Mouse (Mus musculus): ENCODE results near the gene Tppp2. TPM values are rescaled to one million over a fixed set of nuclear protein-coding genes. Genes with fewer than 3 reads are reported as not detected.

Gene Tppp2
- polyA plus RNA-seq, 1 experiment: not detected

DNA sequence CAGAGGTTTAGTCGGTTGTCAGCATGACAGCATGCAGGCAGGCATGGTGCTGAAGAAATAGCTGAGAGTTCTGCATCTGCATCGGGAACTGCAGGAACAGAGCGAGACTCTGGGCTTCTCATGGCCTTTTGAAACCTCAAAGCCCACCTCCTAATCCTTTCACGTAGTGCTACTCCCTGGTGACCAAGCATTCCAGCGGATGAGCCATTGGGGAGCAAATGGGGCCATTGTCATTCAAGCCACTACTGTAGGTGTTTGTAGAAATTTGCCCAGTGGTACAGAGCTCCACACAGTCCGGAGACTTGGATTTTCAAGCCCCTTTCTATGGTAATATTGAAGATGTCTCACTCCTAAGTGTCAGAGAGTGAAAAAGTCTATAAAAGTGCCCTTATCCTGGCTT lies 32.2 kb upstream of the Tppp2 start:
- H3K36me3 ChIP-seq (ENCODE audit: control insufficient read depth, insufficient read depth, low read length): peaks cover 30% of the 10 kb centered on the region
- 88% methylated on average over 6 of the region's 6 CpGs for WGBS
- H3K27me3 ChIP-seq (ENCODE audit: control insufficient read depth, insufficient read depth, low read length): no peaks in the 10 kb centered on the region
- no peaks in the 10 kb centered on the region for H3K4me1 ChIP-seq (ENCODE audit: control insufficient read depth, insufficient read depth, insufficient read length)
- TF ChIP-seq POLR2A (IDR thresholded peaks at IDR 0.05; ENCODE audit: low read depth, low read length): no peak
- TF ChIP-seq CTCF (IDR thresholded peaks at IDR 0.05; ENCODE audit: extremely low read depth, insufficient read depth, insufficient read length, insufficient replicate concordance): no peak
- H3K27ac ChIP-seq (ENCODE audit: insufficient read depth, low read length): no peak overlapping the region
- no peak for DNase-seq (ENCODE audit: low read depth in 1 of 2, low spot score in 2 of 2)
- H3K4me3 ChIP-seq (ENCODE audit: extremely low read depth, insufficient read depth, insufficient read length): no peak overlapping the region

- 92% methylated on average over 6 of the region's 6 CpGs for WGBS
- no peak for DNase-seq (ENCODE audit: low read depth in 1 of 2, low spot score in 2 of 2)
Measured at GRCm38 (mm10) chr14:51889833-51890232, 28.4 kb upstream of the Tppp2 start.

DNA sequence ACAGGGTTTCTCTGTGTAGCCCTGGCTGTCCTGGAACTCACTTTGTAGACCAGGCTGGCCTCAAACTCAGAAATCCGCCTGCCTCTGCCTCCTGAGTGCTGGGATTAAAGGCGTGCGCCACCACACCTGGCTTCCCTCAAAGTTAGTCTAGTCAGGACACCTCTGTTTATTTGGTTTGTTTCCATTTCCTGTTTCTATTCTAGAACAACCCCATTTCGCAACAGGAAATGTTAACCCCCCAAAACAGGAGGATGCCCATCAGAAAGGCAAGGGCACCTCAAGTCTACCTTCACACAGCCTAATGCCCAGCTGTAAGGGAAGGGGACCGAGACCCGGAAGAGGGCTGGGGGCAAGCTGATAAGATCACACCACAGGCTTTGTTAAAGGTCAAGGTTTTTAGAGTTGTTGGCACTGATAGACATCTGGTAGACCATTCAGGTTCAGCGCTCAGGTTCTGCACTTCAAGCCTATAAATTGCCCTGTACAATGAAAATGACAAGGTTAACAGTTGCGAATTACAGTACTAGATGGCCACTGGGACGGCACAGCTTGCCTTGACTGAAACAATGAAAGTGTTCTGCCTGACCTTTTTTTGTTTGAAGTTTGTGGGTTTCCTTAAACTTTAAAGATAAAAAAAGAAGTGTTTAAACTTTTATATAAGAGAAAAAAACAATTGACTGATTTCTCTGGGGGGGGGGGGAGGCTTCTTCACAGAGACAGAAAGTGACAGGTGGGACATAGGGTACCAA lies 25.9 kb upstream of the Tppp2 start, which contains the start of gene Slc39a2:
Gene Slc39a2, plus strand, starts transcription at position 699 of the 749 bp plus-strand sequence.
- peaks cover 33% of the 10 kb centered on the region for H3K36me3 ChIP-seq (ENCODE audit: control insufficient read depth, insufficient read depth, low read length)
- TF ChIP-seq POLR2A (IDR thresholded peaks at IDR 0.05; ENCODE audit: low read depth, low read length): no peak
- TF ChIP-seq CTCF (IDR thresholded peaks at IDR 0.05; ENCODE audit: extremely low read depth, insufficient read depth, insufficient read length, insufficient replicate concordance): no peak
- H3K27ac ChIP-seq (ENCODE audit: insufficient read depth, low read length): no peak within 1 kb of the TSS
- WGBS: 85% methylated on average over 9 of the region's 9 CpGs
- H3K27me3 ChIP-seq (ENCODE audit: control insufficient read depth, insufficient read depth, low read length): no peaks in the 10 kb centered on the region
- no peak for DNase-seq (ENCODE audit: low read depth in 1 of 2, low spot score in 2 of 2)
- no peak within 1 kb of the TSS for H3K4me3 ChIP-seq (ENCODE audit: extremely low read depth, insufficient read depth, insufficient read length)
- H3K4me1 ChIP-seq (ENCODE audit: control insufficient read depth, insufficient read depth, insufficient read length): no peaks in the 10 kb centered on the region

More at GRCm38 (mm10) chr14:51889833-51890232, 28.4 kb upstream of the Tppp2 start:
- TF ChIP-seq POLR2A (IDR thresholded peaks at IDR 0.05; ENCODE audit: low read depth, low read length) (no peak), CTCF (IDR thresholded peaks at IDR 0.05; ENCODE audit: extremely low read depth, insufficient read depth, insufficient read length, insufficient replicate concordance) (no peak)
- Histone ChIP-seq H3K4me1 (ENCODE audit: control insufficient read depth, insufficient read depth, insufficient read length) (no peaks in the 10 kb centered on the region), H3K4me3 (ENCODE audit: extremely low read depth, insufficient read depth, insufficient read length) (no peak overlapping the region), H3K27me3 (ENCODE audit: control insufficient read depth, insufficient read depth, low read length) (no peaks in the 10 kb centered on the region), H3K36me3 (ENCODE audit: control insufficient read depth, insufficient read depth, low read length) (peaks cover 38% of the 10 kb centered on the region), H3K27ac (ENCODE audit: insufficient read depth, low read length) (no peak overlapping the region)

DNA sequence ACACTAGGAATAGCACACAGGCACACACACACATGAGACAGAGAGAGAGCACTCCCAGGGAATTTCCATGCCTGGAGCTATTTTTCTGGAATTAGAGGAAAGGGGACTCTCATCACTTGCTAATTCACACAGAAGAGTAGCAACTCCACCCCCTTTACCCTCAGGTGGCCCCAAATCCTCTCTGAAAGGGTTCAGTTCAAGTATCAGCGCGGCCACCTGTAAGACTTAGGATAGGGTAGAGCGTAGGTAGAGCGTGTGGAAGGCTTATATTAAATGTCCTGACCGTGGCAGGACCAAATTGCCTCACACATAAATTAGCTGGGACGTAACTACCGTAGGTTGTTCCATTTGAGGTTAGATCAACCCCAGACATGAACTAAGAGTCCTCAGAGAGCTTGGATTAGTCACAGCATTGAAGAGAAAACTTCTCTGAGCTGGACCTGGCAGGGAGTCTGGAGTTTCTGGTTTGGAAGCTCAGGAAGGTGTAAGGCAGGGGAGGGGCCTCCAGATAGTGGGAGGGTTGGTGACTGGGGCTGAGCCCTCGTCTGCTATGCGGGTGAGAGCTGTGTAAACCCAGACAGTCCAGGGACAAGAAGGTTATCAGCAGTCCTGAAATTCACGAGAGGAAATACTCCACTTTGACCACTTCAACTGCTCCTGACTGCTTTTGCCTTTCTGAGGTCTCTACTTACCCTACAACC lies 25.0 kb upstream of the Tppp2 start:
- Histone ChIP-seq H3K4me1 (ENCODE audit: control insufficient read depth, insufficient read depth, insufficient read length) (no peaks in the 10 kb centered on the region), H3K27ac (ENCODE audit: insufficient read depth, low read length) (no peak overlapping the region), H3K27me3 (ENCODE audit: control insufficient read depth, insufficient read depth, low read length) (no peaks in the 10 kb centered on the region), H3K36me3 (ENCODE audit: control insufficient read depth, insufficient read depth, low read length) (peaks cover 28% of the 10 kb centered on the region), H3K4me3 (ENCODE audit: extremely low read depth, insufficient read depth, insufficient read length) (no peak overlapping the region)
- WGBS: 82% methylated on average over 10 of the region's 10 CpGs
- no peak for TF ChIP-seq CTCF (IDR thresholded peaks at IDR 0.05; ENCODE audit: extremely low read depth, insufficient read depth, insufficient read length, insufficient replicate concordance)
- TF ChIP-seq POLR2A (IDR thresholded peaks at IDR 0.05; ENCODE audit: low read depth, low read length): no peak
- no peak for DNase-seq (ENCODE audit: low read depth in 1 of 2, low spot score in 2 of 2)

- no peaks in the 10 kb centered on the region for H3K4me1 ChIP-seq (ENCODE audit: control insufficient read depth, insufficient read depth, insufficient read length)
- DNase-seq (ENCODE audit: low read depth in 1 of 2, low spot score in 2 of 2): no peak
- H3K27ac ChIP-seq (ENCODE audit: insufficient read depth, low read length): no peak overlapping the region
- TF ChIP-seq POLR2A (IDR thresholded peaks at IDR 0.05; ENCODE audit: low read depth, low read length): no peak
- TF ChIP-seq CTCF (IDR thresholded peaks at IDR 0.05; ENCODE audit: extremely low read depth, insufficient read depth, insufficient read length, insufficient replicate concordance): no peak
- 81% methylated on average over 3 of the region's 3 CpGs for WGBS
- H3K36me3 ChIP-seq (ENCODE audit: control insufficient read depth, insufficient read depth, low read length): peaks cover 26% of the 10 kb centered on the region
- no peaks in the 10 kb centered on the region for H3K27me3 ChIP-seq (ENCODE audit: control insufficient read depth, insufficient read depth, low read length)
- H3K4me3 ChIP-seq (ENCODE audit: extremely low read depth, insufficient read depth, insufficient read length): no peak overlapping the region
Measured at GRCm38 (mm10) chr14:51893809-51894208, 24.4 kb upstream of the Tppp2 start.

DNA sequence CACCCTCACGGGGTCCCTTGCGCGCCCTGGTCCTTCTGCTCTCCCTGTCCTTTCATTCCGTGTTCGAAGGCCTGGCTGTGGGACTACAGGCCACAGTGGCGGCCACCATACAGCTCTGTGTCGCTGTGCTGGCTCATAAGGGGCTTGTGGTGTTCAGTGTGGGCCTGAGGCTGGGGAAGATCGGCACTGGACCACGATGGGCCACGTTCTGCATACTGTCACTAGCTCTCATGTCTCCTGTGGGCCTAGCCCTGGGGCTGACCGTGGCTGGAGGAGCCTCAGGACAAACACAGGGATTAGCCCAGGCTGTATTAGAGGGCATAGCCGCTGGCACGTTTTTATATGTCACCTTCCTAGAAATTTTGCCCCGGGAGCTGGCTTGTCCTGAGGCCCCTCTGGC lies 23.2 kb upstream of the Tppp2 start:
- Histone ChIP-seq H3K27me3 (ENCODE audit: control insufficient read depth, insufficient read depth, low read length) (no peaks in the 10 kb centered on the region), H3K36me3 (ENCODE audit: control insufficient read depth, insufficient read depth, low read length) (peaks cover 15% of the 10 kb centered on the region), H3K27ac (ENCODE audit: insufficient read depth, low read length) (no peak overlapping the region), H3K4me3 (ENCODE audit: extremely low read depth, insufficient read depth, insufficient read length) (no peak overlapping the region), H3K4me1 (ENCODE audit: control insufficient read depth, insufficient read depth, insufficient read length) (no peaks in the 10 kb centered on the region)
- DNase-seq (ENCODE audit: low read depth in 1 of 2, low spot score in 2 of 2): no peak
- 92% methylated on average over 14 of the region's 14 CpGs for WGBS
- TF ChIP-seq CTCF (IDR thresholded peaks at IDR 0.05; ENCODE audit: extremely low read depth, insufficient read depth, insufficient read length, insufficient replicate concordance) (no peak), POLR2A (IDR thresholded peaks at IDR 0.05; ENCODE audit: low read depth, low read length) (no peak)

DNA sequence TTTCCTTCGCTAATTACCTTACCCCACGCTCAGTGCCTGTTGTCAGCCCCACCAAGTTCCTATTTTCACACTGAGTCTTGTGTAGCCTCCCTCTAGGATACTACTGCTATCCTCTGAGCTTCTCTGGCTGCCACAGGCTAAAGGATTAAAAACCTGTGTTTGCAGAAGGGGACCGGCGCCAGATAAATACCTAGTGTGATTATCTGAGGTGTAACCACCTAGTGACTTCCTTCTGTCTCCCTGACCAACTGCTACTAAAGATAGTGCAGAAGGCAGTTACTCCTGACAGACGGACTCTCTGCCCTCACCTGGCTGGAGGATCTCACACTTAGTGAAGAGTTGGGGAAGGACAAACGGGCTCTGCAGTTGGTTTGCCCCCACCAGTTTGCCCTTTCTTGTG lies 22.2 kb upstream of the Tppp2 start:
- H3K4me3 ChIP-seq (ENCODE audit: extremely low read depth, insufficient read depth, insufficient read length): no peak overlapping the region
- WGBS: 81% methylated on average over 6 of the region's 6 CpGs
- no peak for TF ChIP-seq CTCF (IDR thresholded peaks at IDR 0.05; ENCODE audit: extremely low read depth, insufficient read depth, insufficient read length, insufficient replicate concordance)
- TF ChIP-seq POLR2A (IDR thresholded peaks at IDR 0.05; ENCODE audit: low read depth, low read length): no peak
- no peaks in the 10 kb centered on the region for H3K4me1 ChIP-seq (ENCODE audit: control insufficient read depth, insufficient read depth, insufficient read length)
- no peak for DNase-seq (ENCODE audit: low read depth in 1 of 2, low spot score in 2 of 2)
- no peaks in the 10 kb centered on the region for H3K27me3 ChIP-seq (ENCODE audit: control insufficient read depth, insufficient read depth, low read length)
- peaks cover 8% of the 10 kb centered on the region for H3K36me3 ChIP-seq (ENCODE audit: control insufficient read depth, insufficient read depth, low read length)
- no peak overlapping the region for H3K27ac ChIP-seq (ENCODE audit: insufficient read depth, low read length)

All from spleen, adult 2 months (tissue).